Mouse (Mus musculus): ENCODE data around the gene Lhfpl4. TPM values are rescaled to one million over a fixed set of nuclear protein-coding genes. Genes with fewer than 3 reads are reported as not detected.

Lhfpl4 gene
- 2.8 and 5.0 TPM in 2 replicates for total RNA-seq (2021)
- long read RNA-seq, full-length matches to known transcripts: 3 of 4 reads
- long read RNA-seq, partial matches to known transcripts: 1 of 4 reads
- long read RNA-seq, other reads (novel, unspliced or antisense): 0 of 4 reads

GRCm38 (mm10) chr6:113194841-113195595 is at the start of gene Lhfpl4:
Gene Lhfpl4, minus strand, starts transcription at chr6:113195384.
- DNase-seq: peak; percentile 13

GRCm38 (mm10) chr6:113242753-113243152 is 47.6 kb upstream of the Lhfpl4 start:
- DNase-seq: no peak

GRCm38 (mm10) chr6:113238442-113238841 is 43.3 kb upstream of the Lhfpl4 start:
- DNase-seq: no peak

DNA sequence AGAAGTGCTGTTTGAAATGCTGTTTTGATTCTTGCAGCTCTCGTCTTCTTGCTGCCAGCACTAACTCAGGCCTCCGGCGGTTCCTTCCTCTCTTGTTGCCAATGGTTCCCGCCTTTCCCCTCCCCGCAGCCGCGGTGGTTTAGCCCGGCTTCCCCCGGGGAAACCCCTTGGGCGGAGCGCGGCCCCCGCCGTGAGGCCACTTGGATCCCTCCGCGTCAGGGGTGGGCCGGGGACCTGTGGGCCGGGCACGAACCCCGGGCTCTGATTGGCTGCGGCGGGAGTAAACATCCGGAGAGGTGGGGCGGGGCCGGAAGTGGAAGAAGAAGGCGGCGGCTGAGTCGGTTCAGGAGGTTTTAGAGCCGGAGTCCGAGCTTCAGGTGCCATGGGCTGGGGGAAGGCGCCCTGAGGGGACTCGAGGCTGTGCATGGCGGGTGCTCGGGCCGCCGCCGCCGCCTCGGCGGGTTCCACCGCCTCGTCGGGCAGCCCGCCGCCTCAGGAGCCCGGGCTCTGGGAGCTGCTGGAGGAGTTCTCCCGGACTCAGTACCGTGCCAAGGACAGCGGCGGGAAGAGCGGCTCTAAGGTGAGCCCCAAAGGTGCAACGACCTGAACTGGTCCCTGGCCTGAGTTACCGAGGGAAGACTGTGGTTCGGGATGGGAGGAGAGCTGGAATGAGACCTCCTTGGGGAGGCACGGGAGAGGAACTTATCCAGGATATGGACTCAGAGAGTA is 42.5 kb upstream of the Lhfpl4 start, which contains the start of gene Mtmr14:
Gene Mtmr14 (plus strand): TSS at position 302 of the 729 bp plus-strand sequence.
- peak; percentile 100 for DNase-seq

GRCm38 (mm10) chr6:113235141-113235540 is 40.0 kb upstream of the Lhfpl4 start:
- no peak for DNase-seq

DNA sequence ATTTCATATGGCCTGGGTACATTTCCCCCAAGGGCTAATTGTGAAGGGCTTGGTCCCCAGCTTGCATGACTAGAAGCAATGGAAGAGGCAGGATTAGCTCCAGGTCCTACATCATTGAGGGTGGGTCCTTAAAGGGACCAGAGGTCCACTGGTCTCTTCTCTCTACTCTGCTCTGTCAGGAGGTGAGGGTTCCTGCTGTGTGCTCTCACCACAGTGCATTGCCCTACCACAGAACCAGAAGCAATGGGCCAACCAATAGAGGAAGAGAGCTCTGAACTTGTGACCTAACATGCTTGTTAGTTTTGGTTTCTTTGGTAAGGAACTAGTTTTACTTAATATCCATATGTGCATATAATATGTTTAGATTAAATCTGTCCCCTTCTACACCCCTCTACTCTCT is 31.5 kb upstream of the Lhfpl4 start:
- no peak for DNase-seq

- no peak for DNase-seq
Measured at GRCm38 (mm10) chr6:113225798-113226197, 30.6 kb upstream of the Lhfpl4 start.

DNA sequence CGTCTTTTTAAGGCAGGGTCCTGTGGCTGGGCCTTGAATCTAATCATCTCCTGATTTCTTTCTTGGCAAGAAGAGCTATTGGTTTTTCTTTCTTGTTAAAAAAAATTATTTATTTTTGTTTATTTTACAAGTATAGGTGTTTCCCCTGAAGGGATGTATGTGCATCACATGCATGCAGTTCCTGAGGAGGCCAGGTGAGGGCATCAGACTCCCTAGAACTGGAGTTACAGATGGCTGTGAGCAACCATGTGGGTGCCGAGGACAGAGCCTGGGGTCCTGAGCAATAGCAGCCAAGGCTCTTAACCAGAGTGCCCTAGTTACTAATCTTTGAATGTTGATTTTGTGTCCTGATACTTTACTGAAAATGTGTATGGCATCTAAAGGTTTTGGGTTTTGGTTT is 21.1 kb upstream of the Lhfpl4 start:
- no peak for DNase-seq

- DNase-seq: no peak
Measured at GRCm38 (mm10) chr6:113195596-113195992, 410 bp upstream of the Lhfpl4 start.

DNA sequence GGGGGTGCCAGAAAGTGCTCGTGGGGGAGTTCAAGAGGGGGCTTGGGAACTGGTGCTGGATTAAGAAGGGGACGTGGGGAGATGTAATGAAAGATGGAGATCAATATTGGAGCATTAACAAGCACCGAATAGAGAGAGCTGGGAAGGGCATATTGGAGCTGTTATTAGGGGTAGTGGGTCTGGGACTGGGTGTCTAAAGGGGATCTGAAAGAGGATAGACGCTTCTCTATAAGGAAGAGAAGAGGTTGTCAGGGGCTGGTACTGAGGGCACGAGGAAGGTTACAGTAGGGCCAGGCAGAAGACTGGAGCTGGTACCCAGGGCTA is 705 bp downstream of the Lhfpl4 start:
- no peak for DNase-seq

DNA sequence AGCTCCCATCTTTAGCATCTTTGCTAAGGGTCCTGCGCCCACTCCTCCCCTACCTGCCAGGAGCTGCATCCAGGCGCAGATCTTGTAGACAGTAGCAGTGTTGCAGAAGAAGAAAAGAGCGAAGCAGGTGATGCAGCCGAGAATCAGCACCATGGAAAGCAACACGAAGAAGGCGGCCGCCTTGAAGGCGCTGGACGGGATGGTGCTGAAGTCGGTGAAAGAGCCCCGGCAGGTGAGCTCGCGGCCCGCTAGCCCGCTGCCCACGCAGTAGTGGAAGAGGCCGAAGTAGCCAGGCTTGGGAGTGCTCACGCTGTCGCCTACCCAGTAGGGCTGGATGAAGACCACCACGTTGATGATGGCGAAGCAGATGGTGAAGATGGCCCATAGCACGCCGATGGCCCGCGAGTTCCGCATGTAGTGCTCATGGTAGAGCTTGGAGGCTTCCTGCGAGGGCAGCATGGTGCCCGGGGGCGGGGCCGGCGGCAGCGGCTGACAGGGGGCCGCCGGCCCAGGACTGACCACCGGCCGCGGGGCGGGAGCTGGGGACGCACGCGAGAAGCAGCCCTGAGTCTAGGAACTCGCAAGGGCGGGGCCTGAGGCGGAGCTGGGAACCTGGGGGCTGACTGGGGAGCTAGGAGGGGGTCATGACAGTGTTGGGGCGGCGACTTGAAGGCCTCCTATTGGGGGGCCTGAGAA is 1.3 kb downstream of the Lhfpl4 start:
- peak; percentile 28 for DNase-seq

GRCm38 (mm10) chr6:113184866-113185525 is 10.2 kb downstream of the Lhfpl4 start:
- DNase-seq: no peak

GRCm38 (mm10) chr6:113184163-113184562 is 11.0 kb downstream of the Lhfpl4 start:
- DNase-seq: no peak

GRCm38 (mm10) chr6:113179195-113179733 is 15.9 kb downstream of the Lhfpl4 start:
- DNase-seq: no peak

DNA sequence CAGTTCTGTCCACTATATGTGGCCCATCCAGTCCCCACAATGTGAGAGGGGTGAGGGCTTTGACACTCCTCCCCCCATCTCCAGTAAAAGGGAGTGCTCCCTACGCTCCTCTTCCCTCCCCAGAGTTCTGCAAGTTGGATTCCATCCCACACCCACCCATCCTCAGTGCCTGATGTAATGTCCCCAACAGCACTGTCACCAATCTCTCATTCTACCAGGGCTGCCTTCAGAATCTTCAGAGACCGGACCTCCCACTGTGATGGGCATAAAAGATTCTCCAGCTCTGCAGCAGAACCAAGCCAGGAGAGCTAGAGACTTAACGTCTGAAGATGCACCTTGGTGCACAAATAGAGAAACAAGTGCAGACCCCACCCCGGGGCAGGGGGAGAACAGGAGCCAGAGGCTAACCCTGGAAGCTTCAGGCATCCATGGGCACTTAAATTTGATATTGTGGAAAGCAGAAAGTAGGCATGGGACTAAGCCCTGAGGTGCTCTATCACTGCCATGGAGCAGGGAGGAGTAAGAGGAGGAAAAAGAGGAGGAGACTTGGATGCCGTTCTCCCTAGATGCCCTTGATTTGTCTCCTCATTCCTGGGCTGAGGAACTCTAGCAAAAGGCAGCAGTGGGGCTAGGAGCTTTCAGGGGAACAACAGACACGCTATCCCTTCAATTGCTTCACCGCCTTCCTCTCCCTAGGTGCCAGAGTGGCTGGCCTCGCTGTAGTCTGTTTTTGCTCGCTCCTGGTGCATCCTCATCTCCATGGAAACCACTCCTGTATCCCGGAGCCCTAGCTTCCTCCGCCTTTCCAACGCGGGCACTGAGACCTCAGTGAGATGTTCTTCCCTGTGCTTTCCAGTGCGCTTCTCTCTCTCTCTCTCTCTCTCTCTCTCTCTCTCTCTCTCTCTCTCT is 16.6 kb downstream of the Lhfpl4 start:
- no peak for DNase-seq

- DNase-seq: no peak
Measured at GRCm38 (mm10) chr6:113176613-113177012, 18.6 kb downstream of the Lhfpl4 start.

DNA sequence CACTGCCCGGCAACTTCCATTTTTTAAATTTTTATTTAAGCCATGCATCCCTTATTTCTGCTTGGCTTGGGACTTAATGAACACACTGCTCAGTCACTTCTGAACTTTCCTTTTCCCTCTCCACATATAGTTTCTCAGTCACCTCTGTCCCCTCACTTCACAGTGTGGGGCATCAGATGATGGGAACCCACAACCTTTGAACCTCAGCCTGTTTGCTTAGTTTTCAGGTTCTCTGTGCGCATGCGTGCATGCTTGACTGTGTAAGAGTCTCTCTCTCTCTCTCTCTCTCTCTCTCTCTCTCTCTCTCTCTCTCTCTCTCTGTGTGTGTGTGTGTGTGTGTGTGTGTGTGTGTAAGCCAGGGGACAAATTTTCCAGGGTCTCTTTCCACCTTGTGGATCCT is 19.7 kb downstream of the Lhfpl4 start:
- no peak for DNase-seq

GRCm38 (mm10) chr6:113172568-113172967 is 22.6 kb downstream of the Lhfpl4 start:
- DNase-seq: peak; percentile 68

DNA sequence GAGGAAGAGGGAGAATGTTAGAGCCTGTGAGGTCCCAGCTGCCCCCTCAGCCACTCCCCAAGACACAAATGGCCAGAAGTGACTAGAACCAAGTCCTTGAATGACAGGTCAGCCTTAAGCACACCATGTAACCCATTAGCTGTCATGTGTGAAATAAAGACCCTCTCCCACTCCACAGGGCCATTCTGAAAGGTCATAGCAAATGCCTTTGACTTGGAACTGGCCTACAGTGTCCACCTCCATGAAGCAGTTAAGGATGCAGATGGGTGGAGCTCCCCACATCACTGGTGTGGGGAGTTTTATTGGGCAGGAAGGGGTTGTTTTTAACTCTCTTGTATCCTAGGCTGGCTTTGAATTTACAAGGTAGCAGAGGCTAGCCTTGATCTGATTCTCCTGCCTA is 23.2 kb downstream of the Lhfpl4 start:
- DNase-seq: no peak

- no peak for DNase-seq
Measured at GRCm38 (mm10) chr6:113170651-113171050, 24.5 kb downstream of the Lhfpl4 start.

- DNase-seq: no peak
Measured at GRCm38 (mm10) chr6:113169852-113170251, 25.3 kb downstream of the Lhfpl4 start.
